ENCODE assay signal across 7 mouse cellular contexts in the genomic region with DNA sequence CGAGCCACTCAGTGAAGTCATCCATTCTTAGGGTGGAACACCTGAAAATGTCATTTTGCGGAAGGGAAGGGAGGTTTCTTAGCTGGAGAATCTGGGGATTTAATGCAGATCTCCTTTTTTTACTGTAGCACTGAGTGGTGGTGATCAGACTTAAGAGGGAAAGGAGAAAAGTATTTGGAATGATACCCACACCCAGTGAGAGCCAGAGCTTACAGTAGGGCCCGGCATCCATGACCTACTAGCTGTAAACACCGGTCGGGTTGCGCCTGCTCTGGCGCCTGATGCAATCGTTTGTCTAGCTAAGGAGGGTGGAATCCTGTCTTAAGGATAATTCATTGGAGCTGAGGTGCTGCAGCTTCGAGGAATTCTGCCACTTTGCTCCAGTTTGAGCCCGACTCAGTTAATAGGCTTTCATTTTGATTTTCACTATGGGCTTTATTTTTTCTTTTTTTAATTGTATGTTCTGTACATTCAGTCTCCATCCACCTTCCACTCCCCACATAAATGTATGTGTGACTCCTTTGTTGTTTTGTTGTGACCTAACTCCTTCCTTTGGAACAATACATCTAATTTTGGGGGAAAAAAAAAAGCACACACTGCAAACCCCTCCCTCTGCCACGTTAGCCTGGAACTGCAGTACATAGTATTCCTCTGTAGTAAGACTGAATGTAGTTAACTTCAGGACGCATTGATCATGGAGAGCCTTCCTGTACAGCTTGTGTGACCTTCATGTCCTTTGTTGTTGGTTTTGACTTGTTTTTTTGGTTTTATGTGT. TPM values are rescaled to one million over a fixed set of nuclear protein-coding genes. Genes with fewer than 3 reads are reported as not detected.
DNase-seq lines count a peak whose midpoint lies in the region; ATAC-seq lines count a peak whose summit lies in the region.

No protein-coding gene starts in this region.

- H3K27me3 ChIP-seq in limb, embryonic 10.5 days (ENCODE audit: low read depth, poor library complexity, severe bottlenecking): no peaks in the 10 kb centered on the region
- 0 out of 2 replicates have a peak, but pooled peaks cover 4% of the 10 kb centered on the region for H3K27me3 ChIP-seq in midbrain, embryonic 15.5 days (replicated peaks)

- 5% methylated on average over 12 of the region's 12 CpGs for WGBS in limb, embryonic 10.5 days
- 2% methylated on average over 12 of the region's 12 CpGs for WGBS in midbrain, embryonic 15.5 days

- intact Hi-C loops in gastrocnemius, postnatal 14 days (cut with DNase I; ENCODE audit: low total_unique reads): no loop called here

- peak; percentile 25 for DNase-seq in spleen, adult 12 weeks (ENCODE audit: low spot score)
- no peak for DNase-seq in spleen, adult 18-20 months
- peak; percentile 17 to 33 for DNase-seq in adrenal gland, postnatal 36 days
- DNase-seq in limb, embryonic 10.5 days (ENCODE audit: low spot score): peak; percentile 44
- DNase-seq in gastrocnemius, postnatal 14 days: no peak

- peaks cover 21% of the 10 kb centered on the region for H3K4me1 ChIP-seq in limb, embryonic 10.5 days
- peaks cover 24% of the 10 kb centered on the region for H3K4me1 ChIP-seq in midbrain, embryonic 15.5 days

- ATAC-seq in erythroid progenitor cell, adult 5-6 weeks (replicated peaks; ENCODE audit: low FRiP score, poor library complexity, severe bottlenecking): peak; percentile 76
- 0 out of 2 replicates have a peak, but pooled peaks have one; percentile 28 for ATAC-seq in midbrain, embryonic 15.5 days (replicated peaks)

- H3K4me2 ChIP-seq in midbrain, embryonic 15.5 days: peak overlapping the region; percentile 60

- no peaks in the 10 kb centered on the region for H3K9me3 ChIP-seq in limb, embryonic 10.5 days (replicated peaks)
- H3K9me3 ChIP-seq in midbrain, embryonic 15.5 days: no peaks in the 10 kb centered on the region

- H3K36me3 ChIP-seq in limb, embryonic 10.5 days: no peaks in the 10 kb centered on the region
- no peaks in the 10 kb centered on the region for H3K36me3 ChIP-seq in midbrain, embryonic 15.5 days (replicated peaks)

- H3K9ac ChIP-seq in midbrain, embryonic 15.5 days: peak overlapping the region; percentile 99

- H3K27ac ChIP-seq in limb, embryonic 10.5 days: peak overlapping the region; percentile 96
- peak overlapping the region; percentile 98 for H3K27ac ChIP-seq in midbrain, embryonic 15.5 days

- H3K4me3 ChIP-seq in limb, embryonic 10.5 days: peak overlapping the region; percentile 99
- peak overlapping the region; percentile 99 for H3K4me3 ChIP-seq in midbrain, embryonic 15.5 days

RNA-seq across cellular contexts. Expression of gene Gars, which starts 1.1 kb away (rescaled TPM):
- total RNA-seq in adrenal gland, postnatal 36 days (2021): 100 to 1,000 TPM in 1 of 2 experiments, 10 to 100 TPM in 1; 79.6 to 101 TPM
- total RNA-seq in erythroid progenitor cell, adult 5-6 weeks (2015; ENCODE audit: low replicate concordance): 28.5 and 46.1 TPM in 2 replicates
- total RNA-seq in erythroid progenitor cell, adult 5-6 weeks (2017; ENCODE audit: low replicate concordance): 45.3 and 48.4 TPM in 2 replicates
- polyA plus RNA-seq in limb, embryonic 10.5 days (2016; fragmentation: Nextera tagmentation; extraction: Ambion mirVana): 186 and 208 TPM in 2 replicates
- 216 and 219 TPM in 2 replicates for polyA plus RNA-seq in midbrain, embryonic 15.5 days (2015; fragmentation: Nextera tagmentation; extraction: Ambion mirVana)
- 10 to 100 TPM; 58.9 to 64.3 TPM for total RNA-seq in gastrocnemius, postnatal 14 days (2021)

RNA-seq across cellular contexts. Expression of gene Ggct, which starts 46.1 kb away (rescaled TPM):
- 1 to 10 TPM; 4.7 to 9.5 TPM for total RNA-seq in adrenal gland, postnatal 36 days (2021)
- 6.8 TPM in 1 of 2 replicates, not detected in the other for total RNA-seq in erythroid progenitor cell, adult 5-6 weeks (2015; ENCODE audit: low replicate concordance)
- 1.0 and 1.6 TPM in 2 replicates for total RNA-seq in erythroid progenitor cell, adult 5-6 weeks (2017; ENCODE audit: low replicate concordance)
- 8.5 and 11.9 TPM in 2 replicates for polyA plus RNA-seq in limb, embryonic 10.5 days (2016; fragmentation: Nextera tagmentation; extraction: Ambion mirVana)
- polyA plus RNA-seq in midbrain, embryonic 15.5 days (2015; fragmentation: Nextera tagmentation; extraction: Ambion mirVana): 11.9 and 12.3 TPM in 2 replicates
- total RNA-seq in gastrocnemius, postnatal 14 days (2021): 1 to 10 TPM; 7.3 to 8.0 TPM

Comparison
In these comparisons a context has a peak if more than half of its experiments do, and no peak if none do; other contexts are left out.
1. DNase-seq: peak in spleen, adult 12 weeks (single experiment), adrenal gland, postnatal 36 days (2 of 2) and limb, embryonic 10.5 days (single experiment); none in spleen, adult 18-20 months (0 of 2) and gastrocnemius, postnatal 14 days (single experiment).